In genomic region chr4:124888702-124889101, GRCm38 (mm10) we compare ENCODE assay signal across 22 mouse cellular contexts. TPM values are rescaled to one million over a fixed set of nuclear protein-coding genes. Genes with fewer than 3 reads are reported as not detected.
"Had no signal": no experiment of that assay in that cellular context is flagged by ENCODE, and none has a peak within 500 bp of the region (broad histone marks: within the 10 kb centered on the region; RNA-seq: fewer than 3 reads in every experiment).

No protein-coding gene starts in this region.

- DNase-seq: kidney, adult 18-20 months; kidney, adult 9 months; kidney, postnatal 14 days; kidney, postnatal 4 days; liver; lung, adult 18-20 months; lung, postnatal 14 days; lung, postnatal 4 days; spleen, adult 18-20 months; thymus, postnatal 25 days had no signal

- ATAC-seq: intestine, embryonic 16.5 days; liver, embryonic 12.5 days; midbrain, embryonic 15.5 days had no signal

- H3K4me3 ChIP-seq: limb, embryonic 10.5 days; limb, embryonic 13.5 days; liver, embryonic 12.5 days; liver, embryonic 15.5 days; lung, embryonic 15.5 days; midbrain, embryonic 15.5 days; neural tube, embryonic 12.5 days; neural tube, embryonic 15.5 days; stomach, embryonic 15.5 days had no signal

- H3K27ac ChIP-seq: limb, embryonic 10.5 days; limb, embryonic 13.5 days; liver, embryonic 12.5 days; liver, embryonic 15.5 days; lung, embryonic 15.5 days; midbrain, embryonic 15.5 days; neural tube, embryonic 12.5 days; neural tube, embryonic 15.5 days; stomach, embryonic 15.5 days had no signal

RNA-seq across cellular contexts. Expression of gene Epha10, which starts 8.0 kb away (rescaled TPM):
- total RNA-seq: megakaryocyte progenitor cell, adult 5-6 weeks; megakaryocyte-erythroid progenitor cell, adult 5-6 weeks had no signal

RNA-seq across cellular contexts. Expression of gene Maneal, which starts 26.7 kb away (rescaled TPM):
- total RNA-seq: megakaryocyte-erythroid progenitor cell, adult 5-6 weeks had no signal
